ENCODE assay signal across 8 mouse cellular contexts in the genomic region with DNA sequence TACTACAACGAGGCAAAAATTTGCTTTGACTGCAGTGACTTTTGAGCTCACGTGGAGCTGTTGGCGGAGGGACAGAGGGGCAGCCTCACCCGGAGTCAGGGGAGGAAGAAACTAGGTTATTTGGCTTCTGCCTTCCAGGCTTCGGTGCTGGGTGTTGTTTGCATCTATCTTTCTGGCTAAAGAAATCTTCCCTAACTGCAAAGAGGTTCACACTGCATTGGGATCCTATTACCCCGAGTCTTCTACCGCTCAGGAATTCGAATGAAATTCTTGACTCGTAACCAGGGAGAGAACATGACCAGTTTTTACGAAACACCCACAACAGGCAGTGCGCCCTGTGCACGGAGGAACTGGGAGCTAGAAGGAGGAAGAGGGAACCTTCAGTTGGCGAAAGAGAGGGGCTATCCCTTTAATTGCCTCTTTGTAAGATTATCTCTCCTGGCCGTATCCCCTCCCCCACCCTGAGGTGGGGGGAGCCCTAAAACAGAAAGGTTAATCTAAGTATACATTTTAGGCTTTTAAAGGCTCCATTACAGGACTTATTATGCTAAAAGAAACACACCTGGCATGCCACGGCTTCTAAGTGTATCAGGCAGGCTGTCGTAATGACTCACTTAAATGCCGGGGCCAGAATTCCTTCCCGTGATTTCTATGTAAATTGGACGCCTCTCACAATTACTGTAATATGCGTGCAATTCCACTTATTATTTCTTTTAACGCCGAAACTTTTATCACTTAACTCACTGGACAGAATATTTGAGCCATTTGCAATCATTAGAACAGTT.
DNase-seq lines count a peak whose midpoint lies in the region; ATAC-seq lines count a peak whose summit lies in the region.

No protein-coding gene starts in this region.

- intact Hi-C loops in left cerebral cortex, postnatal 36 days (cut with DNase I): loop anchor here (10.0 kb wide), 1 partner anchor 168 kb away; no protein-coding TSS in a partner anchor

- 17% methylated on average over 22 of the region's 22 CpGs for WGBS in heart, embryonic 16.5 days
- 9% methylated on average over 22 of the region's 22 CpGs for WGBS in embryonic facial prominence, embryonic 13.5 days
- WGBS in intestine, embryonic 15.5 days: 14% methylated on average over 22 of the region's 22 CpGs
- 10% methylated on average over 22 of the region's 22 CpGs for WGBS in midbrain, embryonic 12.5 days

- ATAC-seq in heart, embryonic 16.5 days (replicated peaks; ENCODE audit: extremely low read depth, insufficient read depth, low FRiP score): no peak
- ATAC-seq in embryonic facial prominence, embryonic 13.5 days (ENCODE audit: insufficient number of reproducible peaks, insufficient read depth, low FRiP score, low TSS enrichment, low read depth): no peak
- ATAC-seq in intestine, embryonic 15.5 days: no peak
- ATAC-seq in midbrain, embryonic 12.5 days (ENCODE audit: low FRiP score, low read depth): no peak

- H3K4me3 ChIP-seq in heart, embryonic 16.5 days (ENCODE audit: low read length): peak overlapping the region; percentile 27
- H3K4me3 ChIP-seq in embryonic facial prominence, embryonic 13.5 days: peak overlapping the region; percentile 23
- peak overlapping the region; percentile 6 for H3K4me3 ChIP-seq in intestine, embryonic 15.5 days (replicated peaks)
- no peak overlapping the region for H3K4me3 ChIP-seq in midbrain, embryonic 12.5 days

- H3K27me3 ChIP-seq in heart, embryonic 16.5 days (ENCODE audit: control insufficient read depth, insufficient read depth, low read length): no peaks in the 10 kb centered on the region
- H3K27me3 ChIP-seq in embryonic facial prominence, embryonic 13.5 days: peaks cover 48% of the 10 kb centered on the region
- peaks cover 5% of the 10 kb centered on the region for H3K27me3 ChIP-seq in intestine, embryonic 15.5 days (replicated peaks)
- H3K27me3 ChIP-seq in midbrain, embryonic 12.5 days: peaks cover 81% of the 10 kb centered on the region

- H3K36me3 ChIP-seq in heart, embryonic 16.5 days (ENCODE audit: control insufficient read depth, insufficient read depth): no peaks in the 10 kb centered on the region
- H3K36me3 ChIP-seq in embryonic facial prominence, embryonic 13.5 days: no peaks in the 10 kb centered on the region
- no peaks in the 10 kb centered on the region for H3K36me3 ChIP-seq in intestine, embryonic 15.5 days
- H3K36me3 ChIP-seq in midbrain, embryonic 12.5 days: no peaks in the 10 kb centered on the region

- H3K27ac ChIP-seq in heart, embryonic 16.5 days (ENCODE audit: low read length): no peak overlapping the region
- H3K27ac ChIP-seq in embryonic facial prominence, embryonic 13.5 days: no peak overlapping the region
- no peak overlapping the region for H3K27ac ChIP-seq in intestine, embryonic 15.5 days
- no peak overlapping the region for H3K27ac ChIP-seq in midbrain, embryonic 12.5 days (replicated peaks)

- DNase-seq in heart, adult 11 months: no peak
- DNase-seq in spleen, postnatal 10 days (ENCODE audit: low spot score in 2 of 2): no peak
- DNase-seq in left cerebral cortex, postnatal 36 days (ENCODE audit: low spot score in 2 of 2): no peak
- DNase-seq in cerebellum, adult 9-10 months: no peak

- no peaks in the 10 kb centered on the region for H3K4me1 ChIP-seq in heart, embryonic 16.5 days (ENCODE audit: control insufficient read depth, insufficient read depth, low read length)
- H3K4me1 ChIP-seq in embryonic facial prominence, embryonic 13.5 days: peaks cover 12% of the 10 kb centered on the region
- H3K4me1 ChIP-seq in intestine, embryonic 15.5 days (replicated peaks): no peaks in the 10 kb centered on the region
- peaks cover 36% of the 10 kb centered on the region for H3K4me1 ChIP-seq in midbrain, embryonic 12.5 days

- no peaks in the 10 kb centered on the region for H3K9me3 ChIP-seq in heart, embryonic 16.5 days (replicated peaks; ENCODE audit: control insufficient read depth, low read length)
- no peaks in the 10 kb centered on the region for H3K9me3 ChIP-seq in embryonic facial prominence, embryonic 13.5 days
- no peaks in the 10 kb centered on the region for H3K9me3 ChIP-seq in intestine, embryonic 15.5 days
- H3K9me3 ChIP-seq in midbrain, embryonic 12.5 days: no peaks in the 10 kb centered on the region

- H3K4me2 ChIP-seq in heart, embryonic 16.5 days (ENCODE audit: low read depth, low read length): peak overlapping the region; percentile 56
- H3K4me2 ChIP-seq in embryonic facial prominence, embryonic 13.5 days: peak overlapping the region; percentile 57
- peak overlapping the region; percentile 48 for H3K4me2 ChIP-seq in intestine, embryonic 15.5 days (replicated peaks)
- peak overlapping the region; percentile 31 for H3K4me2 ChIP-seq in midbrain, embryonic 12.5 days (replicated peaks)

- H3K9ac ChIP-seq in heart, embryonic 16.5 days (ENCODE audit: low read length): 0 out of 2 replicates have a peak overlapping the region, but pooled peaks have one; percentile 16
- 0 out of 2 replicates have a peak overlapping the region, but pooled peaks have one; percentile 27 for H3K9ac ChIP-seq in embryonic facial prominence, embryonic 13.5 days
- H3K9ac ChIP-seq in intestine, embryonic 15.5 days: no peak overlapping the region
- H3K9ac ChIP-seq in midbrain, embryonic 12.5 days (replicated peaks): no peak overlapping the region

Comparison
In these comparisons a context has a peak if more than half of its experiments do, and no peak if none do; other contexts are left out.
1. H3K9ac ChIP-seq: peak in heart, embryonic 16.5 days (single experiment) and embryonic facial prominence, embryonic 13.5 days (single experiment); none in intestine, embryonic 15.5 days (single experiment) and midbrain, embryonic 12.5 days (single experiment).
2. Peak in every context shown above with its lines, with median percentiles within 50 percentile points of each other: H3K4me2 ChIP-seq.